Mouse (Mus musculus): Measurements from ENCODE around the gene S100z. TPM values are rescaled to one million over a fixed set of nuclear protein-coding genes. Genes with fewer than 3 reads are reported as not detected.

S100z gene
- polyA plus RNA-seq, 1 experiment from 2014 or later, result not detected

GRCm38 (mm10) chr13:95493296-95493695 lies 14.8 kb upstream of the S100z start:
- WGBS (ENCODE audit: insufficient replicate concordance), result 67% methylated on average over 5 of the region's 5 CpGs
- no peak overlapping the region for H3K4me2 ChIP-seq (ENCODE audit: low read depth, low read length)
- no peak for ATAC-seq
- no peak overlapping the region for H3K4me3 ChIP-seq (ENCODE audit: low read depth, low read length)
- no peaks in the 10 kb centered on the region for H3K27me3 ChIP-seq (ENCODE audit: insufficient read depth, low read length)
- H3K27ac ChIP-seq (ENCODE audit: low read depth), result no peak overlapping the region
- no peak overlapping the region for H3K9ac ChIP-seq (replicated peaks)
- no peak for TF ChIP-seq CTCF (IDR thresholded peaks at IDR 0.05; ENCODE audit: low read depth)
- no peak for TF ChIP-seq EP300 (IDR thresholded peaks at IDR 0.05; ENCODE audit: low read depth)
- no peaks in the 10 kb centered on the region for H3K9me3 ChIP-seq (ENCODE audit: low read length)
- peaks cover 9% of the 10 kb centered on the region for H3K4me1 ChIP-seq (ENCODE audit: insufficient read depth)
- no peaks in the 10 kb centered on the region for H3K36me3 ChIP-seq (replicated peaks; ENCODE audit: insufficient read depth, low read length)
- no peak for DNase-seq

GRCm38 (mm10) chr13:95491327-95491726 lies 12.8 kb upstream of the S100z start:
- TF ChIP-seq CTCF (IDR thresholded peaks at IDR 0.05; ENCODE audit: low read depth) (no peak), EP300 (IDR thresholded peaks at IDR 0.05; ENCODE audit: low read depth) (0 out of 2 replicates have a peak, but pooled peaks have one; percentile 12)
- Histone ChIP-seq H3K36me3 (replicated peaks; ENCODE audit: insufficient read depth, low read length) (no peaks in the 10 kb centered on the region), H3K9ac (replicated peaks) (no peak overlapping the region), H3K9me3 (ENCODE audit: low read length) (no peaks in the 10 kb centered on the region), H3K4me2 (ENCODE audit: low read depth, low read length) (no peak overlapping the region), H3K27ac (ENCODE audit: low read depth) (0 out of 2 replicates have a peak overlapping the region, but pooled peaks have one; percentile 6), H3K4me1 (ENCODE audit: insufficient read depth) (peaks cover 9% of the 10 kb centered on the region), H3K27me3 (ENCODE audit: insufficient read depth, low read length) (no peaks in the 10 kb centered on the region), H3K4me3 (ENCODE audit: low read depth, low read length) (no peak overlapping the region)
- WGBS (ENCODE audit: insufficient replicate concordance), result 61% methylated on average over 11 of the region's 11 CpGs
- ATAC-seq, result peak; percentile 78
- DNase-seq, result peak; percentile 45

- no peak for DNase-seq
- 55% methylated on average over 5 of the region's 5 CpGs for WGBS (ENCODE audit: insufficient replicate concordance)
- Histone ChIP-seq H3K27me3 (ENCODE audit: insufficient read depth, low read length) (no peaks in the 10 kb centered on the region), H3K36me3 (replicated peaks; ENCODE audit: insufficient read depth, low read length) (no peaks in the 10 kb centered on the region), H3K4me3 (ENCODE audit: low read depth, low read length) (no peak overlapping the region), H3K4me2 (ENCODE audit: low read depth, low read length) (no peak overlapping the region), H3K9ac (replicated peaks) (no peak overlapping the region), H3K27ac (ENCODE audit: low read depth) (no peak overlapping the region), H3K4me1 (ENCODE audit: insufficient read depth) (no peaks in the 10 kb centered on the region), H3K9me3 (ENCODE audit: low read length) (no peaks in the 10 kb centered on the region)
- no peak for ATAC-seq
- TF ChIP-seq CTCF (IDR thresholded peaks at IDR 0.05; ENCODE audit: low read depth), result no peak
- TF ChIP-seq EP300 (IDR thresholded peaks at IDR 0.05; ENCODE audit: low read depth), result no peak
These were observed 6.1 kb upstream of the S100z start for GRCm38 (mm10) chr13:95484664-95485063.

GRCm38 (mm10) chr13:95481428-95481827 lies 2.9 kb upstream of the S100z start:
- Histone ChIP-seq H3K4me3 (ENCODE audit: low read depth, low read length) (no peak overlapping the region), H3K36me3 (replicated peaks; ENCODE audit: insufficient read depth, low read length) (no peaks in the 10 kb centered on the region), H3K9me3 (ENCODE audit: low read length) (no peaks in the 10 kb centered on the region), H3K27me3 (ENCODE audit: insufficient read depth, low read length) (no peaks in the 10 kb centered on the region), H3K27ac (ENCODE audit: low read depth) (no peak overlapping the region), H3K4me1 (ENCODE audit: insufficient read depth) (no peaks in the 10 kb centered on the region), H3K9ac (replicated peaks) (no peak overlapping the region), H3K4me2 (ENCODE audit: low read depth, low read length) (no peak overlapping the region)
- 7% methylated on average over 4 of the region's 4 CpGs for WGBS (ENCODE audit: insufficient replicate concordance)
- TF ChIP-seq EP300 (IDR thresholded peaks at IDR 0.05; ENCODE audit: low read depth), result no peak
- peak; percentile 91 for TF ChIP-seq CTCF (IDR thresholded peaks at IDR 0.05; ENCODE audit: low read depth)
- ATAC-seq (peak; percentile 33; the same call in 1 of the 2 replicates), DNase-seq (peak; percentile 85)

- DNase-seq (no peak), ATAC-seq (peak; percentile 15; the same call in 1 of the 2 replicates)
- no peaks in the 10 kb centered on the region for H3K36me3 ChIP-seq (replicated peaks; ENCODE audit: insufficient read depth, low read length)
- TF ChIP-seq EP300 (IDR thresholded peaks at IDR 0.05; ENCODE audit: low read depth), result peak; percentile 93
- TF ChIP-seq CTCF (IDR thresholded peaks at IDR 0.05; ENCODE audit: low read depth), result no peak
- no peak overlapping the region for H3K9ac ChIP-seq (replicated peaks)
- 52% methylated on average over 6 of the region's 6 CpGs for WGBS (ENCODE audit: insufficient replicate concordance)
- H3K4me2 ChIP-seq (ENCODE audit: low read depth, low read length), result no peak overlapping the region
- no peak overlapping the region for H3K27ac ChIP-seq (ENCODE audit: low read depth)
- no peaks in the 10 kb centered on the region for H3K27me3 ChIP-seq (ENCODE audit: insufficient read depth, low read length)
- H3K9me3 ChIP-seq (ENCODE audit: low read length), result no peaks in the 10 kb centered on the region
- no peak overlapping the region for H3K4me3 ChIP-seq (ENCODE audit: low read depth, low read length)
- H3K4me1 ChIP-seq (ENCODE audit: insufficient read depth), result peaks cover 3% of the 10 kb centered on the region
These were observed 1.3 kb downstream of the S100z start for GRCm38 (mm10) chr13:95477173-95477572.

- whole genome bisulfite sequencing (ENCODE audit: insufficient replicate concordance), result 38% methylated on average over 7 of the region's 7 CpGs
- TF ChIP-seq CTCF (IDR thresholded peaks at IDR 0.05; ENCODE audit: low read depth) (no peak), EP300 (IDR thresholded peaks at IDR 0.05; ENCODE audit: low read depth) (peak; percentile 80)
- Histone ChIP-seq H3K9ac (replicated peaks) (no peak overlapping the region), H3K4me1 (ENCODE audit: insufficient read depth) (peaks cover 3% of the 10 kb centered on the region), H3K4me3 (ENCODE audit: low read depth, low read length) (no peak overlapping the region), H3K4me2 (ENCODE audit: low read depth, low read length) (0 out of 2 replicates have a peak overlapping the region, but pooled peaks have one; percentile 26), H3K27me3 (ENCODE audit: insufficient read depth, low read length) (no peaks in the 10 kb centered on the region), H3K36me3 (replicated peaks; ENCODE audit: insufficient read depth, low read length) (no peaks in the 10 kb centered on the region), H3K27ac (ENCODE audit: low read depth) (no peak overlapping the region), H3K9me3 (ENCODE audit: low read length) (no peaks in the 10 kb centered on the region)
- ATAC-seq (peak; percentile 33; the same call in 1 of the 2 replicates), DNase-seq (no peak)
These were observed 3.4 kb downstream of the S100z start for GRCm38 (mm10) chr13:95475124-95475523.

Data from liver, postnatal 0 days (tissue).